Mouse (Mus musculus): ENCODE results near the gene Mynn.
"Not testable (repeated sequence)": the region's sequence is repeated elsewhere in the genome, so short reads cannot be mapped to it uniquely, and the experiment has no call there.

Mynn gene

GRCm38 (mm10) chr3:30602065-30602739 lies at the start of gene Mynn:
Mynn (plus strand) TSS chr3:30602065.
- DNase-seq (ENCODE audit: low read depth, low spot score) = peak; percentile 99

GRCm38 (mm10) chr3:30553741-30554140 lies 48.1 kb upstream of the Mynn start:
- DNase-seq (ENCODE audit: low read depth, low spot score) = no peak

GRCm38 (mm10) chr3:30560677-30561314 lies 41.1 kb upstream of the Mynn start:
- DNase-seq (ENCODE audit: low read depth, low spot score) = no peak

- DNase-seq (ENCODE audit: low read depth, low spot score) = not testable (repeated sequence)
Observed at GRCm38 (mm10) chr3:30566333-30566732, 35.5 kb upstream of the Mynn start.

- peak; percentile 71 for DNase-seq (ENCODE audit: low read depth, low spot score)
Observed at GRCm38 (mm10) chr3:30573549-30573948, 28.3 kb upstream of the Mynn start.

- no peak for DNase-seq (ENCODE audit: low read depth, low spot score)
Observed at GRCm38 (mm10) chr3:30588865-30589264, 13.0 kb upstream of the Mynn start.

GRCm38 (mm10) chr3:30592418-30592853 lies 9.4 kb upstream of the Mynn start:
- DNase-seq (ENCODE audit: low read depth, low spot score) = peak; percentile 84

GRCm38 (mm10) chr3:30593719-30594485 lies 8.0 kb upstream of the Mynn start:
- peak; percentile 82 for DNase-seq (ENCODE audit: low read depth, low spot score)

- DNase-seq (ENCODE audit: low read depth, low spot score) = peak; percentile 71
Observed at GRCm38 (mm10) chr3:30595111-30595832, 6.6 kb upstream of the Mynn start.

GRCm38 (mm10) chr3:30597271-30597670 lies 4.6 kb upstream of the Mynn start:
- no peak for DNase-seq (ENCODE audit: low read depth, low spot score)

- peak; percentile 25 for DNase-seq (ENCODE audit: low read depth, low spot score)
Observed at GRCm38 (mm10) chr3:30599711-30600545, 1.9 kb upstream of the Mynn start, which contains the start of gene Actrt3. Actrt3 (minus strand) TSS chr3:30599939.

GRCm38 (mm10) chr3:30600717-30601116 lies 1.1 kb upstream of the Mynn start:
- peak; percentile 51 for DNase-seq (ENCODE audit: low read depth, low spot score)

GRCm38 (mm10) chr3:30601175-30601574 lies 690 bp upstream of the Mynn start:
- peak; percentile 93 for DNase-seq (ENCODE audit: low read depth, low spot score)

- DNase-seq (ENCODE audit: low read depth, low spot score) = no peak
Observed at GRCm38 (mm10) chr3:30601610-30602064, 228 bp upstream of the Mynn start.

- peak; percentile 86 for DNase-seq (ENCODE audit: low read depth, low spot score)
Observed at GRCm38 (mm10) chr3:30602740-30603098, 854 bp downstream of the Mynn start.

- no peak for DNase-seq (ENCODE audit: low read depth, low spot score)
Observed at GRCm38 (mm10) chr3:30603256-30603655, 1.4 kb downstream of the Mynn start.

GRCm38 (mm10) chr3:30608999-30609398 lies 7.1 kb downstream of the Mynn start:
- DNase-seq (ENCODE audit: low read depth, low spot score) = no peak

- DNase-seq (ENCODE audit: low read depth, low spot score) = no peak
Observed at GRCm38 (mm10) chr3:30610930-30611329, 9.1 kb downstream of the Mynn start.

GRCm38 (mm10) chr3:30620132-30620531 lies 18.3 kb downstream of the Mynn start:
- no peak for DNase-seq (ENCODE audit: low read depth, low spot score)

- DNase-seq (ENCODE audit: low read depth, low spot score) = peak; percentile 52
Observed at GRCm38 (mm10) chr3:30633681-30634080, 31.8 kb downstream of the Mynn start.

GRCm38 (mm10) chr3:30635629-30636028 lies 33.8 kb downstream of the Mynn start:
- peak; percentile 69 for DNase-seq (ENCODE audit: low read depth, low spot score)

All from R1 (cell line).